Mouse (Mus musculus): ENCODE results near the gene Paqr9.
A peak's percentile ranks its signal among the peaks of the same experiment; 100 is the strongest.

The Paqr9 gene

GRCm38 (mm10) chr9:95559059-95559935, at the start of gene Paqr9:
Gene Paqr9 (plus strand): TSS chr9:95559657.
- TF ChIP-seq GATA4 (IDR thresholded peaks at IDR 0.05; ENCODE audit: insufficient replicate concordance, low read length) = no peak

GRCm38 (mm10) chr9:95510693-95511404, 48.6 kb upstream of the Paqr9 start:
- 0 out of 2 replicates have a peak, but pooled peaks have one; percentile 19 for TF ChIP-seq GATA4 (IDR thresholded peaks at IDR 0.05; ENCODE audit: insufficient replicate concordance, low read length)

- TF ChIP-seq GATA4 (IDR thresholded peaks at IDR 0.05; ENCODE audit: insufficient replicate concordance, low read length) = peak; percentile 97; the same call in 1 of the 2 replicates
These were observed 47.8 kb upstream of the Paqr9 start, which contains the start of gene U2surp for GRCm38 (mm10) chr9:95511472-95512330. Gene U2surp (minus strand): TSS chr9:95511996.

GRCm38 (mm10) chr9:95512331-95513030, 47.0 kb upstream of the Paqr9 start:
- no peak for TF ChIP-seq GATA4 (IDR thresholded peaks at IDR 0.05; ENCODE audit: insufficient replicate concordance, low read length)

- no peak for TF ChIP-seq GATA4 (IDR thresholded peaks at IDR 0.05; ENCODE audit: insufficient replicate concordance, low read length)
These were observed 45.7 kb upstream of the Paqr9 start for GRCm38 (mm10) chr9:95513776-95514175.

- no peak for TF ChIP-seq GATA4 (IDR thresholded peaks at IDR 0.05; ENCODE audit: insufficient replicate concordance, low read length)
These were observed 38.9 kb upstream of the Paqr9 start for GRCm38 (mm10) chr9:95520563-95520962.

GRCm38 (mm10) chr9:95521031-95521430, 38.4 kb upstream of the Paqr9 start:
- TF ChIP-seq GATA4 (IDR thresholded peaks at IDR 0.05; ENCODE audit: insufficient replicate concordance, low read length) = no peak

GRCm38 (mm10) chr9:95521566-95521965, 37.9 kb upstream of the Paqr9 start:
- TF ChIP-seq GATA4 (IDR thresholded peaks at IDR 0.05; ENCODE audit: insufficient replicate concordance, low read length) = no peak

- TF ChIP-seq GATA4 (IDR thresholded peaks at IDR 0.05; ENCODE audit: insufficient replicate concordance, low read length) = no peak
These were observed 36.9 kb upstream of the Paqr9 start for GRCm38 (mm10) chr9:95522561-95522960.

GRCm38 (mm10) chr9:95525376-95525775, 34.1 kb upstream of the Paqr9 start:
- TF ChIP-seq GATA4 (IDR thresholded peaks at IDR 0.05; ENCODE audit: insufficient replicate concordance, low read length) = no peak

- TF ChIP-seq GATA4 (IDR thresholded peaks at IDR 0.05; ENCODE audit: insufficient replicate concordance, low read length) = no peak
These were observed 33.5 kb upstream of the Paqr9 start for GRCm38 (mm10) chr9:95525961-95526360.

- TF ChIP-seq GATA4 (IDR thresholded peaks at IDR 0.05; ENCODE audit: insufficient replicate concordance, low read length) = no peak
These were observed 31.8 kb upstream of the Paqr9 start for GRCm38 (mm10) chr9:95527676-95528075.

- no peak for TF ChIP-seq GATA4 (IDR thresholded peaks at IDR 0.05; ENCODE audit: insufficient replicate concordance, low read length)
These were observed 28.3 kb upstream of the Paqr9 start for GRCm38 (mm10) chr9:95531144-95531543.

GRCm38 (mm10) chr9:95533817-95534216, 25.6 kb upstream of the Paqr9 start:
- no peak for TF ChIP-seq GATA4 (IDR thresholded peaks at IDR 0.05; ENCODE audit: insufficient replicate concordance, low read length)
